Mouse (Mus musculus) kidney, embryonic 14.5 days (tissue): ENCODE measurements around the gene Frmd4a. TPM values are rescaled to one million over a fixed set of nuclear protein-coding genes. Genes with fewer than 3 reads are reported as not detected.

Source experiments
- ATAC-seq: fragments of 200-750 bp; cut with Nextera tagmentation; 2 replicates; pipeline ENCODE4 v1.8.0; 2017; ENCODE audit warnings: moderate number of reproducible peaks, mild to moderate bottlenecking, moderate TSS enrichment, moderate library complexity; ENCODE audit not compliant: low FRiP score, low TSS enrichment
- H3K27ac ChIP-seq: fragments of 300-500 bp; sonication (generic); 2 replicates; pipeline ENCODE4 v1.5.1; 2014; ENCODE audit warnings: low read depth, mild to moderate bottlenecking, low read length, moderate library complexity, mixed read lengths
- H3K27me3 ChIP-seq: fragments of 300-500 bp; sonication (generic); 2 replicates; pipeline ENCODE4 v1.6.1; 2014; ENCODE audit warnings: mild to moderate bottlenecking, low read length; ENCODE audit not compliant: control insufficient read depth, insufficient read depth
- H3K36me3 ChIP-seq: fragments of 300-500 bp; sonication (generic); 2 replicates; pipeline ENCODE4 v1.6.1; 2014; ENCODE audit warnings: low read length, mixed read lengths; ENCODE audit not compliant: control insufficient read depth, insufficient read depth
- H3K4me1 ChIP-seq: fragments of 300-500 bp; sonication (generic); 2 replicates; pipeline ENCODE4 v1.6.1; 2014; ENCODE audit warnings: low read length, mixed read lengths; ENCODE audit not compliant: control insufficient read depth, insufficient read depth
- H3K4me2 ChIP-seq: fragments of 300-500 bp; sonication (generic); replicated peaks from 2 replicates; pipeline ENCODE4 v1.6.1; 2014; ENCODE audit warnings: low read depth, mild to moderate bottlenecking, low read length
- H3K4me3 ChIP-seq: fragments of 300-500 bp; sonication (generic); 2 replicates; pipeline ENCODE4 v1.5.1; 2014; ENCODE audit warnings: mild to moderate bottlenecking, low read length
- H3K9ac ChIP-seq: fragments of 300-500 bp; sonication (generic); 2 replicates; pipeline ENCODE4 v1.6.1; 2014; ENCODE audit warnings: low read depth, mild to moderate bottlenecking, low read length, moderate library complexity
- H3K9me3 ChIP-seq: fragments of 300-500 bp; sonication (generic); 2 replicates; pipeline ENCODE4 v1.6.1; 2016; ENCODE audit warnings: low read length; ENCODE audit not compliant: control insufficient read depth
- WGBS: fragments of 180-500 bp; shearing (Covaris S2); extraction: QIAGEN DNeasy Blood & Tissue Kit; methylation state at CpG from one replicate; pipeline ENCODE4 v1.1.7; 2014; 5-methylcytosine and 5-hydroxymethylcytosine counted together
- polyA plus RNA-seq: library from polyadenylated mRNA; unstranded; fragments of >200 nt; fragmentation: Nextera tagmentation; extraction: Ambion mirVana; gene quantifications from 2 replicates; pipeline ENCODE4 v1.2.1, GENCODE M21; 2014

Gene Frmd4a
- polyA plus RNA-seq, 1 experiment from 2014 or later, result 39.2 TPM

GRCm38 (mm10) chr2:4466084-4466483, 448.6 kb downstream of the Frmd4a start:
- Histone ChIP-seq H3K9ac (no peak overlapping the region), H3K27ac (no peak overlapping the region), H3K4me1 (peaks cover 15% of the 10 kb centered on the region), H3K4me3 (no peak overlapping the region), H3K4me2 (no peak overlapping the region), H3K36me3 (no peaks in the 10 kb centered on the region), H3K9me3 (peaks cover 8% of the 10 kb centered on the region), H3K27me3 (no peaks in the 10 kb centered on the region)
- no peak for ATAC-seq
- WGBS, result 65% methylated on average over 3 of the region's 3 CpGs

GRCm38 (mm10) chr2:4467314-4467713, 449.8 kb downstream of the Frmd4a start:
- ATAC-seq, result no peak
- WGBS, result 95% methylated on average over 7 of the region's 7 CpGs
- H3K9ac ChIP-seq, result no peak overlapping the region
- no peak overlapping the region for H3K27ac ChIP-seq
- peaks cover 4% of the 10 kb centered on the region for H3K4me1 ChIP-seq
- no peaks in the 10 kb centered on the region for H3K36me3 ChIP-seq
- no peak overlapping the region for H3K4me3 ChIP-seq
- H3K4me2 ChIP-seq, result no peak overlapping the region
- H3K27me3 ChIP-seq, result no peaks in the 10 kb centered on the region
- H3K9me3 ChIP-seq, result peaks cover 8% of the 10 kb centered on the region

GRCm38 (mm10) chr2:4472760-4473480, 455.4 kb downstream of the Frmd4a start:
- ATAC-seq, result no peak
- Histone ChIP-seq H3K9ac (no peak overlapping the region), H3K36me3 (no peaks in the 10 kb centered on the region), H3K9me3 (peaks cover 8% of the 10 kb centered on the region), H3K4me3 (no peak overlapping the region), H3K4me1 (peaks cover 9% of the 10 kb centered on the region; the same call in 1 of the 2 replicates), H3K4me2 (no peak overlapping the region), H3K27ac (no peak overlapping the region), H3K27me3 (no peaks in the 10 kb centered on the region)
- 65% methylated on average over 7 of the region's 7 CpGs for WGBS

- no peak overlapping the region for H3K4me3 ChIP-seq
- H3K36me3 ChIP-seq, result no peaks in the 10 kb centered on the region
- no peak overlapping the region for H3K4me2 ChIP-seq
- peaks cover 9% of the 10 kb centered on the region; the same call in 1 of the 2 replicates for H3K4me1 ChIP-seq
- WGBS, result 69% methylated on average over 7 of the region's 8 CpGs
- no peak for ATAC-seq
- no peaks in the 10 kb centered on the region for H3K27me3 ChIP-seq
- no peak overlapping the region for H3K9ac ChIP-seq
- no peak overlapping the region for H3K27ac ChIP-seq
- no peaks in the 10 kb centered on the region; the same call in none of the 2 replicates for H3K9me3 ChIP-seq
Observed at GRCm38 (mm10) chr2:4473866-4474538, 456.5 kb downstream of the Frmd4a start.

GRCm38 (mm10) chr2:4474539-4474937, 457.0 kb downstream of the Frmd4a start:
- no peaks in the 10 kb centered on the region for H3K36me3 ChIP-seq
- H3K4me1 ChIP-seq, result peaks cover 9% of the 10 kb centered on the region; the same call in 1 of the 2 replicates
- no peaks in the 10 kb centered on the region; the same call in 1 of the 2 replicates for H3K9me3 ChIP-seq
- H3K4me3 ChIP-seq, result no peak overlapping the region
- no peaks in the 10 kb centered on the region for H3K27me3 ChIP-seq
- H3K4me2 ChIP-seq, result no peak overlapping the region
- H3K9ac ChIP-seq, result no peak overlapping the region
- no peak overlapping the region for H3K27ac ChIP-seq
- ATAC-seq, result no peak

GRCm38 (mm10) chr2:4475991-4476390, 458.5 kb downstream of the Frmd4a start:
- no peaks in the 10 kb centered on the region for H3K36me3 ChIP-seq

GRCm38 (mm10) chr2:4476608-4477007, 459.1 kb downstream of the Frmd4a start:
- Histone ChIP-seq H3K27me3 (no peaks in the 10 kb centered on the region), H3K4me3 (no peak overlapping the region), H3K36me3 (no peaks in the 10 kb centered on the region), H3K9ac (no peak overlapping the region), H3K4me2 (no peak overlapping the region), H3K4me1 (peaks cover 13% of the 10 kb centered on the region; the same call in 1 of the 2 replicates), H3K9me3 (no peaks in the 10 kb centered on the region), H3K27ac (no peak overlapping the region)
- ATAC-seq, result no peak
- WGBS, result 84% methylated on average over 5 of the region's 5 CpGs

More at GRCm38 (mm10) chr2:4475991-4476390, 458.5 kb downstream of the Frmd4a start:
- Histone ChIP-seq H3K4me3 (no peak overlapping the region), H3K4me2 (no peak overlapping the region), H3K27me3 (no peaks in the 10 kb centered on the region), H3K27ac (no peak overlapping the region), H3K4me1 (peaks cover 13% of the 10 kb centered on the region; the same call in 1 of the 2 replicates), H3K9me3 (no peaks in the 10 kb centered on the region; the same call in 1 of the 2 replicates), H3K9ac (no peak overlapping the region)
- no peak for ATAC-seq
- WGBS, result 81% methylated on average over 4 of the region's 4 CpGs

GRCm38 (mm10) chr2:4477311-4477710, 459.8 kb downstream of the Frmd4a start:
- Histone ChIP-seq H3K4me2 (no peak overlapping the region), H3K36me3 (no peaks in the 10 kb centered on the region), H3K9ac (no peak overlapping the region), H3K27ac (no peak overlapping the region), H3K4me1 (peaks cover 13% of the 10 kb centered on the region; the same call in 1 of the 2 replicates), H3K27me3 (no peaks in the 10 kb centered on the region), H3K9me3 (no peaks in the 10 kb centered on the region), H3K4me3 (no peak overlapping the region)
- 57% methylated on average over 5 of the region's 5 CpGs for WGBS
- ATAC-seq, result no peak

- Histone ChIP-seq H3K36me3 (no peaks in the 10 kb centered on the region), H3K9ac (no peak overlapping the region), H3K27me3 (no peaks in the 10 kb centered on the region), H3K4me3 (no peak overlapping the region), H3K9me3 (no peaks in the 10 kb centered on the region), H3K4me2 (no peak overlapping the region), H3K4me1 (peaks cover 3% of the 10 kb centered on the region; the same call in 1 of the 2 replicates), H3K27ac (no peak overlapping the region)
- ATAC-seq, result no peak
- 77% methylated on average over 5 of the region's 5 CpGs for WGBS
Observed at GRCm38 (mm10) chr2:4480180-4480579, 462.7 kb downstream of the Frmd4a start.
